Mouse (Mus musculus) heart, postnatal 0 days (tissue): ENCODE data around the gene Camk2g.

Source experiments
- CTCF ChIP-seq: IDR thresholded peaks from 2 replicates; pipeline ENCODE4 v1.5.1; 2016; ENCODE audit warnings: antibody characterized with exemption, control low read depth, low read depth
- EP300 ChIP-seq: IDR thresholded peaks from 2 replicates; pipeline ENCODE4 v1.6.1; 2016; ENCODE audit warnings: antibody characterized with exemption, low read depth

DNA sequence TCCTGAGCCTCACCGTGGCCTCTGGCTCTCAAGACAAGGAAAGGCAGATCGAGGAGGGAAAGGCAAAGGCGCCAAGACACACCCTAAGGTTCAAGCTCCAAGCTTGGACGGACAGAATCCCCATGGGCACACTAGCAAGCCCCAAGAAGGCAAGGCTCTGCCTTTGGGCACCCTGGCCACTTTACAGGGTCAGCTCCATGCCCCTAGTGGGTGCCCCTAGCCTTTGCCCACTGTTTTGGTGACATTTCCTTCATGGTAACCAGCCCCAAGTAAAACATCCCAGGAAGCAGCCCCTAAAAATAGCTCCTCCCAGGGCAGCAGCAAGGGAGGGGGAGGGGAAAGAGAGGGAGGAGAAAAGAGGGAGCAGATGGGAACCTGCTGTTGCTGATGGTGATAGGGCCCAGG, 7.3 kb downstream of the Camk2g start:
- TF ChIP-seq CTCF (no peak), EP300 (no peak)
